Mouse (Mus musculus) ovary, postnatal 10 days (tissue): ENCODE measurements around the gene Jade1.

Experiments
- DNase-seq: peaks from one replicate; pipeline ENCODE4 v3.0.0; 2022; ENCODE audit warnings: low spot score

The Jade1 gene

DNA sequence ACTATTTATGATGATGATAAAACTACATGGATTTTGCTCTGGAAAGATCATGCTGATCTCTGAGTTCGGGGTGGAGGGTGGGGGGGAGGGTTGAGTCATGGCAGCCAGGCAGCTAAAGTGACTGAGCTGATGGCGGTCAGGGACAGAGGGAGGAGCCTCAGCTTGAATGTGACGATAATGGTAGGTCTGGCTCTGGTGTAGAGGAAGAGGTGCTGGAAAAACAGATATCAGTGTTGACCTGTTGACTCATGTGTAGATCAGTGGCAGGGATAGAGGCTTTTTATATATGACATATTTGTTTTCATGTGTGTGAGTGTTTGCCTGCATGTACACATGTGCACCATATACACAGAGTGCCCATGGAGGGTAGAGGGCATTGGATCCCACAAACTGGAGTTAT lies 3.9 kb upstream of the Jade1 start:
- DNase-seq, result no peak

DNA sequence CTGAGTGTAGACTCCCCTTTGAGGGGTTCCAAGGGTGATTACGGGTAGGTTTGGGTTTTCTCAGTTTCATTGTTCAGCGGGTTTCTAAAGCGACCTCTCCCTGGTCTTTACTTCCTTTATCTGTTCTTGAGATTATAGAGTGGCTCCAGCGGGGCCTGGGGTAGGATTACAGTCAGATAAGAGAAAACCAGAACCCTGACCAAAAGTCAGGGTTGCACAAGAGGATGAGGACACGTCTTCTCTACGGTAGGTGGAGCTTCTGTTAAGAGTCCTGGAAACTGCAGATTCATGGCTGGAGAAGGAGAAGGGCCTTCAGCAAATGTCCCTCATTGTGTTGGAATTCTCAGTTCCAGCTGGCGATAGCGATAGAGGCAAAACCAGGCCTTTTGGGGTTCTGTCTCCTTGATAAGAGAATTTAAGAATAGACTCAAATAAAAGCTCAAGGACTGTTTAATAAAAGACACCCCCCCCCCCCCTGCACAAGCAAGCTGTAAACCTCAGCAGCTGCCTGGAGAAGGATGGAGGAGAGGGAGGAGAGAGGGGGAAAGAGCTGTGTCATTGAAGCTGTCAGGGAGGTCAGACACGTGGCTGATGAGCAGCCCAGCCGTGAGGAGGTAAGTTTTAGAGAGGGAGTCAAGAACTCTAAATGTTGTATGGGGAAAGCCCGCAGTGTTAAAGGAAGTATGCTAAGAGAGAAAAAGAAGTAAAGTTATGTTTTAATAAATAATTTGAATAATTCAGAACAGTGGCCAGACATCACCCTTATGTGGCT lies 2.6 kb upstream of the Jade1 start:
- no peak for DNase-seq

- DNase-seq, result no peak
Observed at GRCm38 (mm10) chr3:41553681-41554080, 1.9 kb upstream of the Jade1 start.

GRCm38 (mm10) chr3:41554480-41555475 lies 753 bp upstream of the Jade1 start:
- DNase-seq, result no peak

- DNase-seq, result no peak
Observed at GRCm38 (mm10) chr3:41556451-41557266, 1.1 kb downstream of the Jade1 start.

DNA sequence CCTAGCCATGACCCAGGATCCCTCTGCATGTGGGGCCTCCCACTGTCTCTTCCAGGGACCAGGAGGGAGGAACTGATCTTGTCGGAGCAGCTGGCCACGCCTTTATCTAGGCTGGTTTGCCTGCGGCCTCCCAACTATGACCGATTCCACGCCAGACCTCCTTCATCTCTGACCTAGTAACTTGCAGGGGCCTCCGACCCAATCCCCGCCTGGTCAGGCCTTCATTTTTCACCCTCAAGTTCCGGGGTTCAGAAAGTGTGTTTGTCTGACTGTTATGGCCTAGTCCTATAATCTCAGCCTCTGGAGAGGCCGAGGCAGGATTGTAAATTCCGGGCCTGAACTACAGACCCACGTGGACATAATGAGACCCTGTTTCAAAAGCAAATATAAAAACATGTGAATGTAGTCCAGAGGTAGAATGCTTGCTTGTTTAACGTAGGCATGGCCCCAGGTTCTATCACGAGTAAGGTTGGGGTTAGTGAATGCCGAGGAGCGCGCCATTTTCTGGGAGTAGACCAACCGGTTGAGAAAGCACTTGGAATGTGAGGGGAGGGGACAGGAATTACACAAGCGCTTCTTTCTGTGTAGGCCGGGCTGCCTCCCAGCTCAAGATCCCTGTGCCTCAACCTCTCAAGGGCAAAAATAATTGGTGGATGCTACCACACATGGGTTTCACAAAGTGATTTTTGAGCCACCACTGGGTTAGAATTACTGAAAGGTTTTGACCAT lies 1.9 kb downstream of the Jade1 start:
- no peak for DNase-seq

- no peak for DNase-seq
Observed at GRCm38 (mm10) chr3:41560489-41560888, 5.0 kb downstream of the Jade1 start.

- no peak for DNase-seq
Observed at GRCm38 (mm10) chr3:41561787-41562186, 6.3 kb downstream of the Jade1 start.

GRCm38 (mm10) chr3:41563211-41563931 lies 7.8 kb downstream of the Jade1 start:
- DNase-seq, result peak; percentile 57

DNA sequence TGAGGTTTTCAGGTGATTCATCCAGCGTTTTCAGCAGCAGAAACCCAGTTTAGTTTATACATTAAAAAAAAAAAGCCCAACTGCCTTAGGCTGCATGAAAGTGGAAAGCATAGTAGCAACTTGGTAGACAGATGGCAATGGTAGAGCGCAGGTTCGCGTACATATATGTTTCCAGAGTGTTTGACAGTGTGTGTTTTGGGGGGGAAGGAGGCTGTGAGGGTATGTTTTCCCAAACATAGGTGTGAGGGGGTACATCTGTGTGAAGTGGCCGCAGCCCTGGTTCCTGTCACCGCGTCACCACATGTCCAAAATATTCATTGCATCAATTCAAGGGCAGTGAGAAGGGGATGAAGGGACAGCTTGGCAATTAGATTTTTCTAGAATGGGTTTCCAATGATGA lies 8.5 kb downstream of the Jade1 start:
- DNase-seq, result no peak

DNA sequence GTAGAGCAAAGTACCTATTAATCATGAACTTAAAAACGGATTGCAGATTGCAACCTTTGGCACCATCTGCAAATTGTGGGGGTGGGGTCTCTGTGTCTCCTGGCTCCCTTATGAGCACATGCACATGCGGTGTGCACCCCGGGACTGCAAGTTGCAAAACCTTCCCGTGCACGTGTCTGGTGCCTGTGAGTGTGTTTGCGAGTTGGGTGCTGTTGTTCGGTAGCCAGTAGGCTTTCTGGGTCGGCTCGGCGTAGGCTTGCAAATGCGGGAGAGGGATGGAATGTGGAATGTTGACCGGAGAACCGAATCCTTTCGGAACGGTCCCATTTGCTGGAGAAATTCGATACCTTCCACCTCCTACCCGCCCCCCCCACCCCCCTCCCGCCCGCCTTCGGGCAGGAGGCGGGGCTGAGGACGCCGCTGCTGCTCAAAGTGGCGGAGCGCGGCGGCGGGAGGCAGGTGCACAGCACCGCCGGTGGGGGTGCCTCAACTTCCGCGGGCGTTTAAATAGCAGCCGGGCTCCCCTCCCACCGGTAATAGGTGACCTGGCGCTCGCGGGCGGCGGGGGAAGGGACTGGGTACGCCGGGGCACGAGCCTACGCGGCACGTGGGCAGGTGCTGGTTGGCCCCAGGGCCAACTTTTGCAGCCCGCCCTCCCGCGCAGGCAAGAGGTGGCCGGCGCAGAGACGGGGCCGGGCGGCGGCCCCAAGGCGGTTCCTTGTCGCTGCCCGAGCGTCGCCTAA lies 9.1 kb downstream of the Jade1 start:
- peak; percentile 41 for DNase-seq

- DNase-seq, result peak; percentile 76
Observed at GRCm38 (mm10) chr3:41565410-41565823, 9.9 kb downstream of the Jade1 start.

- DNase-seq, result peak; percentile 62
Observed at GRCm38 (mm10) chr3:41565955-41566354, 10.4 kb downstream of the Jade1 start.

GRCm38 (mm10) chr3:41569943-41570342 lies 14.4 kb downstream of the Jade1 start:
- DNase-seq, result no peak

GRCm38 (mm10) chr3:41572131-41572530 lies 16.6 kb downstream of the Jade1 start:
- DNase-seq, result no peak

DNA sequence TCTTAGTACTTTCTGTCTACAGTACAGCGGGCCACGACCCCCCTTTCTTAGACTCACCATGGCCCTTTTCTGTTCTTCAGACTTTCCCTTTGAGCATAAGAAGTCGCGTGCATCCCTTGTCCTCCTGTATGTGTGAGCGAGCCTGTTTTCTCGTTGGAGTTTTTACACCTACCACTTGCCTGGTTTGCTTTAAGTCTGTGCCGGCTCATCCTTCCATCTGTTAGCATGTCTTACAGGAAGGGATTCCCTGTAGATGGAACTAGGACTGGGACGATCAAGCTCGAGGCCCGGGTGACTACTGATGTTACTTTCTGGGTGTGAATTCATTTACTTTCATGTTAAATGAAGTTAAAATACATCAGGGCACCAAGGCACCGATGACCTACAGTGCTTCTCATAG lies 17.4 kb downstream of the Jade1 start:
- DNase-seq, result no peak

- DNase-seq, result no peak
Observed at GRCm38 (mm10) chr3:41574208-41574607, 18.7 kb downstream of the Jade1 start.

- DNase-seq, result no peak
Observed at GRCm38 (mm10) chr3:41574720-41575435, 19.3 kb downstream of the Jade1 start.

DNA sequence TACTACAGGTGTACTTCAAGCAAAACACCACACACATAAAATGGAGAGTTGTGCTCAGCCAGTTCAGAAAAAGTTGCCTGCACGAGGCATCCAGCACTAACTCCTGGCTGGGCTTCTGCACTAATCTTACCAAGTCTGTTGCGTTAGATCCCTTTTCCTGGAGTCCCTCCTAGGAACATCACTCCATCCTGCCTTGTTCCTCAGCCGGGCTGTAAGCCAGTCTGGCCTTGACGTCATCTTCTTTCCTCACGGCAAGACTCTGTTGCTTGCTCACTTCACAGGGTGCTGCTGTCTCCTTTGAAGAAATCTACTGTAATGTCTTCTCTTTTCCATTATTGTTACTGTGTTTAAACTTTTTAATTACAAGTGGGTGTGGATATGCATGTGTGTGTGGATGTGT lies 20.4 kb downstream of the Jade1 start:
- no peak for DNase-seq
